Mouse (Mus musculus) thymus, postnatal 4 days (tissue): ENCODE results near the gene Osbpl3.

Experiments used
- DNase-seq: peaks from one replicate; pipeline ENCODE4 v3.0.0; 2021

Gene Osbpl3

DNA sequence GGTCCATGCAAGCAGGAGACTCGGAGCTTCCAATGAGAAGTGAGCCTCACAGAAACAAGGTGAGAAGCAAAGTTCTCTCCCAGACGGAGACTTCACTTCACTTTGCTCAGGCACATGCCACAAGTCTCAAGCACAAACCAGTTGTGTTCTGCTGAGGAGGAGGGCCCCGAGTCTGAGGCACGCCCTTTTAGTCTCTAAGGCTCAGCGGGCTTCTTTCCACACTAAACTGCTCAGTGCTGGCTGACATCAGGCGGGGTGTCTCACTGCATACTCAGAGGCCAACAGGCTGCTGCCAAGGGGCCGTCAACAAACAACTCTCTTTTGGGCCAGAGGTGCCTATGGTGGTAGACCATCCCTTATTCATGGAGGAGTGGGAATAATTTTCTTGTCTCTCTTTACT lies 127.1 kb downstream of the Osbpl3 start:
- DNase-seq: no peak

- DNase-seq: no peak
These were observed 129.8 kb downstream of the Osbpl3 start for GRCm38 (mm10) chr6:50326192-50326591.

DNA sequence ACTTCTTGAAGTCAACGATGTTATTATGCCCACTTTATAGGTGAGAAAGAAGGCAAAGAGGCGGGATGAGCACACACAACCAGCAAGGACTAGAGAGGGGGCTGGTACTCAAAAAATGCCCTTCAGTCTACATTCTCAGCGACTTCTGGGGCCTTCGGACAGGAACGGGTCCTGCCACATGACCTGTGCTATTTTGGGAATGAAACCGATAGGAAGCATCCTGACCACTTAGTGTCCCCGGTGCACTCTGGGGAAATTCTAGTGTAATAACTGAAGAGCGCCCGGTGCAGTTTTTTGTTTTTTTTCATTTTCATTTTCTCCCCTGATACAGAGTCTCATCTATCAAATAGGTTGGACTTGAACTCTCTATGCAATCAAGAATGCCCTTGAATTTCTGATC lies 130.5 kb downstream of the Osbpl3 start:
- no peak for DNase-seq

DNA sequence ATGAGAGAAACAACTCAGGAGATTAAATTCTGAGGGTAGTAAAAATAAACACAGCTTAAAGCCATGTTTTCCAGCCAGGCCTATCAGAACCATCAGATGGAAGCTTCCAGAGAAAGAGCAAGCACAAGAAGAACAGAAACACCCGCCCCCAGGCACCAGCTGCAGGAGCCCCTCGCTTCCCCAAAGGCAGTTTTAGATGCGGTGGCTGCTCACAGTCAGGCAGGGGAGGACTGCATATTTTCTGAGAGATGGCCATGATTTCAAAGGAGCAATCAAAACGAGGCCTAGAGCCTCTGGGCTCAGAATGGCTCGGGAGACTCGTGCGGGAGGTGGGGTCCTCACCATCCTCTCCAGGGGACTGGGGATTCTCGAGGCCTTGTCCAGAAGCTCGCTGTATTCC lies 133.4 kb downstream of the Osbpl3 start:
- DNase-seq: peak; percentile 47

- no peak for DNase-seq
These were observed 134.3 kb downstream of the Osbpl3 start for GRCm38 (mm10) chr6:50321739-50322138.

DNA sequence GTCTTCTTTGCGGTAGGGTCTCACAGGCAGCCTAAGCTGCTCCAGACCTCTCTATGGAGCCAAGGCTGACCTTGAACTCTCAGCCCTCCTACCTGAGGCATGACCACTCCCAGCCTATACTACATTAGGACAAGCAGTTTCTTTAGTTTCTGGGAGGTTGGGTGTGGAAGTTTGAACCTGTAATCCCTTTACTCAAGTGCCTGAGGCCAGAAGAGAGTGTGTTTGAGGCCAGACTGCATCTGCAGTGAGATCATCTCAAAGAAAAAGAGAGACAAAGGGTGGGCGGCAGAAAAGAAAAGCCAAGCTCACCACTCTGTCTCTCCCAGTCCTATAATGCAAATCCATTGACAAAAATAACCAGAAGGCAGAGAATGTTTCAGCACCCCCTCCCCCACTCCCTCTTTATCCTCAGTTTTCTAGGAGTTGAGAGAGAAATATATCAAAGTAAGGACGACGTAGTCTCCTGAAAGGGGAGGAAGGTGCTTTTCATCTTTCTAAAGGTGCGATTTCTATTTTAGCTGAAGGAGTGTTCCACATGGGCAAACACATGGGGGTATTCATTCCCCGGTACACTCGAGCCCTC lies 137.3 kb downstream of the Osbpl3 start:
- no peak for DNase-seq

DNA sequence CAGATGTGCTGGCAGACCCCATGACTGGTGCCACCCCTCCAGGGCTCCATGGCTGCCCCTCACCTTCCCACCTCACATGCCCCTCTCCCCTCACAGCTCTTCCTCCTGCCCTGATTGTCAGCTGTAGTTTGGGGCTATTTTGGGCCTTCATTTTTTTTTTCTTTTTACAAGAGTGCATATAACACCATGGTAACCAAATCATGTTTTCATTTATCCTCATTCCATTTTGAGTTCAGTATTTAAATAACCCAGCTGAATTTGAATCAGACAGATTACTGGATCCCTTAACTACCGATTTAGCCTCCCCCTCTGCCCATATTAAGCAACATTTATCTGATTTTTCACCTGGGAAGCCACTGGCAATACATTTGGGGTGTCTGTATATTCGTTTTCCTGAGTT lies 137.9 kb downstream of the Osbpl3 start:
- DNase-seq: no peak

DNA sequence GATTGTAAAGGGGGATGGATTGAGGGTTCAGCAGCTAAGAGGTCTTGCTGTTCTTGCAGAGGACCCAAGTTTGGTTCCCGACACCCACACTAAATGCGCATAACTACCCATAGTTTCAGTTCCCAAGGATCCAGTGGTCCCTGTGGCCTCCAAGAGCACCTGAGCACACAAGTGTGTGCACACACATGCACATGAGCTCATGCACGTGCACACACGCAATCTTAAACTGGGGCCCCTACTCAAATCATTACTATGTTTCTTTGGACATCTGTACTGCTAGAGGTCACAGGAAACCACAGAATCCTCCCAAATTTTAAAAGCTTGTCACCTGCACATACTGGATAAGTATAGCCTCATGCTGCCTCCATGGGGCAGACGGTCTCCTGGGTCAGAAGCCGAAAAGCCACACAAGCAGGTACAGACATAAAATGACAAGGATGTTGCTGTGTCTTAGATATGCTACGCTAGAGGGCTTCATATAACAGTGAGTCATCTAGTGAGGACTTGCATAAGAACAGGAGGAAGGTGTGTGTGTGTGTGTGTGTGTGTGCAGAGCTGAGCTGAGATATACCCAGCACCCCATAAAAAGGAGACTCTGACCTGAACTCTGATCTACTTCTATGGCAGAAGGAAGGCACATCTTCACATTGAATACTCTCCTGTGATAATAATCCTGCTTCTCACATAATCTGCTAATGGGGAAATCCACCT lies 139.1 kb downstream of the Osbpl3 start:
- no peak for DNase-seq

DNA sequence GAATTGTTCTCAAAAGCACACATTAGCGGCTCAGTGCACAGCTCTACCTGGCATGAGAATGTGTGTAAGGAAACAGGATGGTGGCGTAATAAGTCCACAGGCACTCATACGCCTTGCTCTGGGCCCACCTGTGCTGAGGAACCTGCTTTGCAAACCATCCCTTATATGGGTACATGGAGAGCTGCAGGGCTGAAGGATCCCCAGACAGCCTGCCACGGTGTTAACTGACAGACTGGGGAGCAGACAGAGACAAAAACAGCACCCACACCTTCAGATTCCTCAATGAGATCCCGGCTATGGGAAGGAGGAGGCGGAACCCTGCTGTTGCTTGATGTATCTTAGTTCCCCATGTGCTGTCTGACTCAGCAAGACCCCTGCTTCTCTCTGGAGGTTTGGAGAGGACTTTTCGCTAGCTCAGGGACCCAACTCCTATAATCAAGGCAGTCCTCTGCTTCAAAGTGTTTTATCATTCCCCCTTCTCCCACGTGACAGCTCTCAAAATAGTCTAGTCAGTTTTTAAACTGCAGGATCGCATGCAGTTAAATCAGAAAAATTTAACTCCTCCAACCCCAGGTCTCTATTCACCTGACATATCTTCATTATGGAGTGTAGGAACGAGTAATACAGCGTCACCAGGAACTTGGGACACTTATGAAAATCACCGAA lies 141.5 kb downstream of the Osbpl3 start:
- no peak for DNase-seq

DNA sequence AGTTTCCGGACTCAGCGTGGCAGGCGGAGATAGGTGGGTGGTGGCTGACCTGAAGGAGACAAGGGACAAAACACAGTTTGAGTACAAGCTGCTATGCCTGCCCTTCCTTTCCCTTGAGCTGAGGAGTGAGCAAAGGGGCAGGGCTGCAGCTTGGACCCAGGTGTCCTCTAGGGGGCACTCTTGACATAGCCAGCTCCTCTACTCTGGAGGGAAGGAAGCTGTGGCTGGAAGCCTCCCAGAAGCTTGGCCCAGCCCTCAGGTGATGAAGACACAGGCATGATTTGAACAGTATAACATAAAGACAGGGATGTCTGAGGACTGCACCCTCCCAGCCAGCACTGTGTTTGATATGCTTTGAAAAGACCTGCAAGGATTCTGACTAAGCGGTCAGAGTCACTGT lies 143.4 kb downstream of the Osbpl3 start:
- DNase-seq: peak; percentile 89

DNA sequence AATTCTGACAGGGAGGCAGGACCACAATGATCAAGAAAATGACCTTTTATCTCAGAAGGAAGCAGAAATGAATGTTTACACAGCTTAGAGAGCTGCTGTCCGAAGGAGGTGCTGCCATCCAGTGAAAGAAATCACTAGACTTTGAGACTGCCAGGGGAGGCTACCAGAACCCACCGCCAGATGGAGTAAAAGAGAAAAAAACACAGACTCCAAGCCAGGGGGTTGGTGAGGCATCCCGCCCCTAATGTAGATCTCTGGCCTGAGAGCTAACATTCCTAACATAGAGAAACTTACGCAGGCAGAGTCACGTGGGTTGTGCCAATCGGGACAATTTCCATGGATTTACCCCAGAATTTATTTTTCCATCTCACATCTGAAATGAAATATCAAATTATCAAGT lies 147.0 kb downstream of the Osbpl3 start:
- DNase-seq: peak; percentile 64

DNA sequence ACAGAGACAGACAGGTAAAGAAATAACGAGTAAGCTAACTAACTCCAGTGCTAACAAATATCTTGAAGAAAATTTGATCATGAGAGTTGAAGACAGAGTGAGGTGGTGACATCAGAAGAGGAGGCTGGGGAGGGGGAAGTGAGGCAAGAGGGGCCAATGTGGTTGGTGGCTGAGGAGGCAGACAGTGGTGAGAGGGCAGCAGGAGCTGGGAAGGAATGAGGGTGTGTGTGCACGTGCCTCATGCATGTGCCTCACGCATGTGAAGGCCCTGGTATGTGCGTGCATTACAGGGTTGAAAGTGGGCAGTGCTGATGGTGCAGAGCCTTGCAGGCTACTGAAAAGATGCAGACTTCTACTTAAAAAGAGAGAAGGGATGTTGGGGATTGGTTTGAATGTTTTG lies 149.4 kb downstream of the Osbpl3 start:
- DNase-seq: no peak

- peak; percentile 86 for DNase-seq
These were observed 151.0 kb downstream of the Osbpl3 start for GRCm38 (mm10) chr6:50304949-50305491.

- DNase-seq: no peak
These were observed 154.9 kb downstream of the Osbpl3 start for GRCm38 (mm10) chr6:50301121-50301520.

- no peak for DNase-seq
These were observed 155.4 kb downstream of the Osbpl3 start for GRCm38 (mm10) chr6:50300622-50301021.

- DNase-seq: no peak
These were observed 156.9 kb downstream of the Osbpl3 start for GRCm38 (mm10) chr6:50299071-50299470.

DNA sequence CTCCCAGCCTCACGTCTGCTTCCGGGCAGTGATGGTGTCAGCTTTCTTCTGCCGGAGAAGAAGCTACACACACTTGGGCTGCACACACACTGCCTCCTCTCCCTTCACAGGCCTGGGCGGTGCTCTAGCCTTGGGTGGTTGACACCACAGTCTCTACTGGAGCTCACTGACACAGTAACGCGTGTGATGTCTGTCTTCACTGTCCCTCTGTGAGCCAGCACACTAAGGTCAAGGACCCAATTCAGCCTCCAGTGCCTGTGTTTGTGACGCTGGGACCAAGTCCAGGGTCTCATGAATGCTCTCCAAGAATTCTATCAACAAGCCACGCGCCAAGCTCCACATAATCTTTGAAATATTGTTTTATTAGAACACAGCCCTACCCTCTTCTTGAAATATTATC lies 158.3 kb downstream of the Osbpl3 start:
- DNase-seq: no peak

DNA sequence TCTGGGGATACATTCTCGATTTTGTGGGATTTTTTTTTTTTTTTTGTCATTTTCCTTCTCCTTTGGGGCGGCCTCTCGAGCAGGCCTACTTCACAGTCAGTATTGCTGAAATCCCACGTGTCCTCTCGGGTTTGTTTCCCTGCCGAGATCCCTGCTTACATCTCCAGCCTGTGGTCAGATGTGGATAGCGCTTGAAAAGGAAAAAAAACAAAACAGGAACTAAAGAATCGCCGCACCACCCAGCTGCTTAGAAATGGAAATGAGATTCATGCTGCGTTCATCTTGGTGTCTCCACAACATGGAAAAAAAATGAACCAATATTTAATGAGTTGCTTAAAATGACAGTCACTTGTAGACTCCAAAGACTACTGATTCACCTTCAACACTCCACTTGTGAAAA lies 160.9 kb downstream of the Osbpl3 start:
- no peak for DNase-seq

GRCm38 (mm10) chr6:50294128-50294527 lies 161.9 kb downstream of the Osbpl3 start:
- DNase-seq: peak; percentile 83

GRCm38 (mm10) chr6:50291650-50292049 lies 164.4 kb downstream of the Osbpl3 start:
- DNase-seq: no peak

DNA sequence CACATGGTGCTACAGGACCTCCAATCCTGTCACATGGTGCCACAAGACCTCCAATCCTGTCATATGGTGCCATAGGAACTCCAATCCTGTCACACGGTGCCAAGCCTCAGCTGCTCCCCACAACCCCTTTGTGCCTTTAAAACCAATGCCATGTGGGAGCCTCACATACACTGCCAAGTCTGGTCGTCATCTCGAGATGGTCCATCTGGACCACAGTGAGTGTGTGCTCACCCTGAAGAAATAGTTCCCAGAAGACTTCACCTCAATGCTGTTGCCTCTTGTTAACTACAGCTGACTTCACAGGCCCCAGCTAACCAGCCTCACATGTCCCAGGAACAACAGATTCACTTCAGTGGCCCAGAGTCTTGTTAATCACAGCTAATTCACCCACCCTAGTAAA lies 169.1 kb downstream of the Osbpl3 start:
- DNase-seq: no peak

DNA sequence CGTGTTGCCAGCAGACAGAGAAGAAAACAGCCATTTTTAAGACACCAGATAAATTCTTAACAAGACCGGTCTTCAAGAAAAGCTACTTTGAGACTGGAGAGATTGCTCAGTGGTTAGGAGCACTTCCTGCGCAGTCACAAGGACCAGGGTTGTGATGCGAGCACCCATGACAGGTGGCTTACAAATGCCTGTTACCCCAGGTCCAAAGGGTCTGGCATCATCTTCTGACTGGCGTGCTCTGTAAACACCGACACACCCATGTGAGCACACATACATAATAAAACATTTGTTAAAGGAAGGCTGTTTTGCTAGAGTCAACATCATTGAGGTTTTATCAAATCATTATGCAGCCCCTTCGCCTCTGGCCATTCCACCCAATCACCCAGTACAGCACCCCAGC lies 176.4 kb downstream of the Osbpl3 start:
- DNase-seq: no peak

DNA sequence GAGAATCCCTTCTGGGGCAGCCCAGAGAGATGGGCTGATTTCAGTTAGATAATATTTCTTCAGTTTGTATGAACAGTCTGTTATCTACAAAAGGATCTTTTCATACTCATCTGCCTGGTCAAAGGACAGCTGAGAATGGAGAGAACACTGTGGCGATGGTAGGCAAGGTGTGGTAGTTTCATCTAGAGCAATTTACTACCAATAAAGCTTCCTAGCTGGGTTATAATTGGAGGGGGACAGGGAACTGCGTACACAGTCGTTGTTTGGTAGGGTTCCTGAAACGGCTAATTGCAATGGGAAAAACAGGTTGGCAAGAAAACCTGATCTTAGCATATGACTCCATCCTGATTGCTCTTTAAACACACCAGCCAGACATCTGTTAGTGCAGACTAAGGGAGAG lies 182.1 kb downstream of the Osbpl3 start:
- DNase-seq: no peak

GRCm38 (mm10) chr6:50273416-50273815 lies 182.6 kb downstream of the Osbpl3 start:
- no peak for DNase-seq
